1 mouse cellular context compared by ENCODE assay signal in the genomic region with DNA sequence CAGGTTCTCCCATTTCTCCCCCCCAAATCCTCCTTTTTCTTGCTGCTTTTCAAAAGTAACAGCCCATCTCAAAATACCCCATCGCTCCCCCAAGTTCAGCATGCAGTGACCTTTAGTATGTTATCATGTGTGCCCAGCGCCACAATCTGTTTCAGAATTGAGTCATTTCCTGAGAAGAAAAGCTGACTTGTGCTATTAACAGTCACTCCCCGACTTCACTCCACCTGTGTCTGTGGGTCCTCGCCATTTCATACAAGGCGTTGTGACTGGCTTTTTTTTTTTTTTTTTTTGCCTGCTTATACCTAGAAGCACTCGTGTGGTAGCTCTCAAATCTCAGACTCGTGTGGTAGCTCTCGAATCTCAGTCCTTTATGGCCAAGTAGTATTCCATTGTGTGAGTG.
TF ChIP-seq lines count a peak whose summit lies in the region.

No protein-coding gene starts in this region.

TF ChIP-seq in CH12.LX, 34 proteins besides CTCF, POLR2A, EP300 and RAD21 (continued from another document):
- TF ChIP-seq MAZ (IDR thresholded peaks at IDR 0.05; ENCODE audit: low read depth, low read length) = peak; percentile 65; the same call in 1 of the 2 replicates
- no peak for TF ChIP-seq ZC3H11A (IDR thresholded peaks at IDR 0.05; ENCODE audit: low read depth, low read length)
- no peak for TF ChIP-seq NRF1 (IDR thresholded peaks at IDR 0.05; ENCODE audit: low read depth, low read length)
- TF ChIP-seq SMC3 (IDR thresholded peaks at IDR 0.05; ENCODE audit: low read depth, low read length) = no peak; the same call in 1 of the 2 replicates
- TF ChIP-seq TBP (conservative IDR thresholded peaks at IDR 0.05; ENCODE audit: low read depth, low read length) = peak; percentile 64
- peak; percentile 69; the same call in 1 of the 2 replicates for TF ChIP-seq CHD2 (IDR thresholded peaks at IDR 0.05; ENCODE audit: low read length)
- 0 out of 2 replicates have a peak, but pooled peaks have one; percentile 41 for TF ChIP-seq E2F4 (IDR thresholded peaks at IDR 0.05; ENCODE audit: insufficient replicate concordance, low read depth, low read length)
